Mouse (Mus musculus) CH12.LX (cell line): Measurements from ENCODE around the gene Fam229b. TPM values are rescaled to one million over a fixed set of nuclear protein-coding genes. Genes with fewer than 3 reads are reported as not detected.

Experiments
- DNase-seq: peaks from one replicate; pipeline ENCODE4 v3.0.0-alpha.2; 2013; ENCODE audit errors: extremely low read depth
- H3K27ac ChIP-seq: 2 replicates; pipeline ENCODE4 v1.5.1; 2012; ENCODE audit warnings: low read depth, mild to moderate bottlenecking, control low read depth, moderate library complexity; ENCODE audit not compliant: insufficient read depth
- H3K27me3 ChIP-seq: replicated peaks from 2 replicates; pipeline ENCODE3; 2012; ENCODE audit warnings: inconsistent platforms
- H3K36me3 ChIP-seq, 2 experiments: replicated peaks in 1 of 2; 2 replicates each; pipeline versions ENCODE3 to v1.6.1; 2012; ENCODE audit warnings: inconsistent platforms in 1 of 2, low read length in 1 of 2, mild to moderate bottlenecking in 1 of 2, mixed read lengths in 1 of 2, moderate library complexity in 1 of 2; ENCODE audit not compliant: control insufficient read depth in 1 of 2, insufficient read depth in 1 of 2
- H3K4me1 ChIP-seq, 2 experiments: 2 replicates each; pipeline ENCODE4 v1.6.1; 2012; ENCODE audit warnings: inconsistent platforms in 1 of 2, moderate library complexity in 1 of 2; ENCODE audit not compliant: insufficient read depth in 2 of 2, control insufficient read depth in 1 of 2
- H3K4me2 ChIP-seq: 2 replicates; pipeline ENCODE4 v1.6.1; 2012; ENCODE audit warnings: low read depth, mild to moderate bottlenecking, control low read depth; ENCODE audit not compliant: poor library complexity, insufficient read depth, severe bottlenecking
- H3K4me3 ChIP-seq, 3 experiments: fragments of 150-350 bp in 1 of 3; sonication (generic) in 1 of 3; replicated peaks in 1 of 3; 2 replicates each; pipeline versions ENCODE3 to v1.5.1; 2011 to 2012; ENCODE audit warnings: low read depth in 2 of 3, low read length in 2 of 3, mild to moderate bottlenecking in 2 of 3, moderate library complexity in 2 of 3, control low read depth in 1 of 3, improper control_type of control experiment in 1 of 3, inconsistent platforms in 1 of 3, mixed read lengths in 1 of 3; ENCODE audit not compliant: poor library complexity in 1 of 3
- H3K79me2 ChIP-seq: replicated peaks from 2 replicates; pipeline ENCODE4 v1.6.1; 2012; ENCODE audit warnings: mild to moderate bottlenecking, moderate library complexity; ENCODE audit not compliant: control insufficient read depth, poor library complexity, insufficient read depth, severe bottlenecking; ENCODE audit errors: extremely low read depth
- H3K9ac ChIP-seq: 2 replicates; pipeline ENCODE4 v1.6.1; 2012; ENCODE audit warnings: low read depth, mild to moderate bottlenecking, control low read depth, moderate library complexity; ENCODE audit not compliant: insufficient read depth
- H3K9me3 ChIP-seq: replicated peaks from 2 replicates; pipeline ENCODE3; 2012; ENCODE audit warnings: low read length, inconsistent platforms, mixed read lengths
- E2F4 ChIP-seq: IDR thresholded peaks from 2 replicates; pipeline ENCODE4 v1.6.1; 2011; ENCODE audit warnings: low read depth, low read length, improper control_type of control experiment; ENCODE audit not compliant: insufficient replicate concordance
- ETS1 ChIP-seq: conservative IDR thresholded peaks from 2 replicates; pipeline ENCODE4 v1.6.1; 2012; ENCODE audit warnings: low read depth, mild to moderate bottlenecking, inconsistent platforms, low read length, improper control_type of control experiment, moderate library complexity
- GABPA ChIP-seq: IDR thresholded peaks from 2 replicates; pipeline ENCODE4 v1.6.1; 2012; ENCODE audit warnings: low read depth, low read length, improper control_type of control experiment, inconsistent platforms; ENCODE audit not compliant: insufficient replicate concordance
- JUN ChIP-seq: IDR thresholded peaks from 2 replicates; pipeline ENCODE4 v1.6.1; 2011; ENCODE audit warnings: low read depth, mild to moderate bottlenecking, low read length, improper control_type of control experiment, moderate library complexity; ENCODE audit not compliant: insufficient read depth
- KAT2A ChIP-seq: IDR thresholded peaks from 2 replicates; pipeline ENCODE4 v1.6.1; 2012; ENCODE audit warnings: low read length, improper control_type of control experiment, inconsistent platforms; ENCODE audit not compliant: insufficient replicate concordance
- MAFK ChIP-seq: IDR thresholded peaks from 2 replicates; pipeline ENCODE4 v1.6.1; 2011; ENCODE audit warnings: low read length, improper control_type of control experiment; ENCODE audit not compliant: insufficient replicate concordance
- MAZ ChIP-seq: IDR thresholded peaks from 2 replicates; pipeline ENCODE4 v1.6.1; 2012; ENCODE audit warnings: low read depth, mild to moderate bottlenecking, inconsistent platforms, low read length, improper control_type of control experiment, moderate library complexity
- MEF2A ChIP-seq: IDR thresholded peaks from 2 replicates; pipeline ENCODE4 v1.6.1; 2014; ENCODE audit warnings: low read depth, mild to moderate bottlenecking, inconsistent platforms, low read length, improper control_type of control experiment, borderline replicate concordance
- NELFE ChIP-seq: IDR thresholded peaks from 2 replicates; pipeline ENCODE4 v1.6.1; 2011; ENCODE audit warnings: low read depth, low read length, improper control_type of control experiment
- NRF1 ChIP-seq: IDR thresholded peaks from 2 replicates; pipeline ENCODE4 v1.6.1; 2014; ENCODE audit warnings: low read depth, mild to moderate bottlenecking, inconsistent platforms, low read length, improper control_type of control experiment, moderate library complexity
- PAX5 ChIP-seq: IDR thresholded peaks from 2 replicates; pipeline ENCODE4 v1.6.1; 2012; ENCODE audit warnings: low read length, inconsistent platforms, mixed read lengths
- POLR2A ChIP-seq: IDR thresholded peaks from 2 replicates; pipeline ENCODE4 v1.6.1; 2011; ENCODE audit warnings: low read depth, mild to moderate bottlenecking, improper control_type of control experiment, low read length
- POLR2AphosphoS2 ChIP-seq: IDR thresholded peaks from 2 replicates; pipeline ENCODE4 v1.6.1; 2011; ENCODE audit warnings: low read depth, low read length, improper control_type of control experiment
- RAD21 ChIP-seq: IDR thresholded peaks from 2 replicates; pipeline ENCODE4 v1.6.1; 2011; ENCODE audit warnings: low read depth, mild to moderate bottlenecking, low read length, improper control_type of control experiment, moderate library complexity
- RCOR1 ChIP-seq: conservative IDR thresholded peaks from 2 replicates; pipeline ENCODE4 v1.6.1; 2012; ENCODE audit warnings: low read depth, mild to moderate bottlenecking, inconsistent platforms, low read length, improper control_type of control experiment
- SIN3A ChIP-seq: IDR thresholded peaks from 2 replicates; pipeline ENCODE4 v1.6.1; 2012; ENCODE audit warnings: low read length, improper control_type of control experiment, inconsistent platforms
- SMC3 ChIP-seq: IDR thresholded peaks from 2 replicates; pipeline ENCODE4 v1.6.1; 2011; ENCODE audit warnings: low read depth, low read length, improper control_type of control experiment
- TCF12 ChIP-seq: IDR thresholded peaks from 2 replicates; pipeline ENCODE4 v1.6.1; 2014; ENCODE audit warnings: low read depth, mild to moderate bottlenecking, inconsistent platforms, low read length, improper control_type of control experiment
- USF1 ChIP-seq: IDR thresholded peaks from 2 replicates; pipeline ENCODE4 v1.6.1; 2014; ENCODE audit warnings: low read depth, mild to moderate bottlenecking, inconsistent platforms, low read length, improper control_type of control experiment
- ZC3H11A ChIP-seq: IDR thresholded peaks from 2 replicates; pipeline ENCODE4 v1.6.1; 2012; ENCODE audit warnings: low read depth, mild to moderate bottlenecking, inconsistent platforms, low read length, improper control_type of control experiment
- ZKSCAN1 ChIP-seq: IDR thresholded peaks from 2 replicates; pipeline ENCODE4 v1.6.1; 2012; ENCODE audit warnings: low read depth, inconsistent platforms, low read length, improper control_type of control experiment, borderline replicate concordance
- ZMIZ1 ChIP-seq: IDR thresholded peaks from 2 replicates; pipeline ENCODE4 v1.6.1; 2012; ENCODE audit warnings: low read depth, mild to moderate bottlenecking, inconsistent platforms, low read length, improper control_type of control experiment
- dilution Hi-C: fragments of 300-500 bp; cut with MboI; formaldehyde crosslinking; loops from 2 replicates; pipeline ENCODE4 v1.14.3; 2020; ENCODE audit warnings: low sequenced_read_pairs; ENCODE audit not compliant: extremely low pct_unique_long_range_greater_than_20kb, extremely low pct_ligation_motif_present
- in situ Hi-C: fragments of 300-500 bp; cut with MboI; formaldehyde crosslinking; loops from 3 replicates; pipeline ENCODE4 v1.14.3; 2019; ENCODE audit warnings: low sequenced_read_pairs, low pct_ligation_motif_present, low pct_unique_long_range_greater_than_20kb, mixed read lengths
- polyA plus RNA-seq: library from polyadenylated mRNA; unstranded; fragments of >175 nt; gene quantifications from 2 replicates; pipeline ENCODE4 v1.2.1, GENCODE M21; 2012; ENCODE audit warnings: low read depth; ENCODE audit not compliant: insufficient read length
- total RNA-seq, 2 experiments: library from RNA; depleted of rRNA; stranded (reverse); fragments of 300-350 nt in 1 of 2; fragments of >200 nt in 1 of 2; gene quantifications; 2 replicates each; pipeline ENCODE4 v1.2.3; 2012 to 2014

Fam229b gene
- total and polyA plus RNA-seq, 3 experiments = 6.9 to 17.3 (median 11.2) TPM

DNA sequence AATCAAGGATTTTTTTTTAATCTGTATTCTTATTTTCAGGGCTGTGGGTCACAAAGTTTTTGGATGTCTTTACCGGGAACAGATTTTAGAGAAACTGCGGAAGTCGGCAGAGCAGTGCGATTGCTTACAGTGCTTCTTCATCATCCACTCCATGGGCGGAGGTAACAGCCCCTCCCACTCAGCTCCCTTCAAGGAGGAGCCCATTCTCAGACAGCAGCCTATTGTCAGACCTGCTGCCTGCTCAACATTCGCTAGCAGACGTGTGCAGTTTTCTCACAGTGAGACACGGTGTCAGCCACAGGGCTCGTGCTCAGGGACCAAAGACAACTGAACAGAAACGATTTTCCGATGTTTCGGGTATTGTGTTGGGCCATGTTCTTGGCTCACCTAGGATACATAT is 8.5 kb upstream of the Fam229b start:
- dilution Hi-C loops = no loop called here
- H3K36me3 ChIP-seq = peaks cover 43 to 88% of the 10 kb centered on the region in 2 experiments
- H3K4me2 ChIP-seq = no peak overlapping the region
- H3K4me3 ChIP-seq = no peak overlapping the region
- no peaks in the 10 kb centered on the region for H3K79me2 ChIP-seq
- no peaks in the 10 kb centered on the region for H3K27me3 ChIP-seq
- H3K9ac ChIP-seq = no peak overlapping the region
- no peaks in the 10 kb centered on the region for H3K4me1 ChIP-seq
- TF ChIP-seq RCOR1 (no peak), NELFE (no peak), MEF2A (no peak), GABPA (no peak), SIN3A (no peak), SMC3 (no peak), TCF12 (no peak), KAT2A (no peak), RAD21 (no peak), MAZ (no peak), POLR2AphosphoS2 (no peak), E2F4 (no peak), JUN (no peak), PAX5 (no peak), ZC3H11A (no peak), MAFK (no peak), NRF1 (no peak), USF1 (no peak), ETS1 (no peak), ZKSCAN1 (no peak)
- no peaks in the 10 kb centered on the region for H3K9me3 ChIP-seq
- no peak for DNase-seq
- no peak overlapping the region for H3K27ac ChIP-seq
- in situ Hi-C loops = no loop called here

DNA sequence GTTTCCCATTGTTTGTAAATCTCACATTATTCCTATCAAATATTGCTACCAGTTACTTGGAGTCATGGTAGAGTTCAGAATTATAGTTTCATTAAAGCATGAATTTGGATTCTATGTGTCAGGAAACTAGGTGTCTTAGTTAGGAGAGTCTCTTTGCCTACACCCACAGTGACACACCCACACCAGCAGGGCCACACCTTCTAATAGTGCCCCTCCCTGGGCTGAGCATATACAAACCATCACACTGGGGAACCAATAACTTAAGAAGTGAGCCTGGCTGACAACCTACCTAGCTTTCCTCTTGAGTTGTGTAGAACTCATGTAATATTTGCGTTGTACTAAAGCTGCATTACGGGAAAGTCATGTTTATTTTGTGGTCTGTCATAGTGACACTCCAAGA is 7.7 kb upstream of the Fam229b start:
- Histone ChIP-seq H3K9me3 (no peaks in the 10 kb centered on the region), H3K9ac (no peak overlapping the region), H3K36me3 (peaks cover 42 to 88% of the 10 kb centered on the region in 2 experiments), H3K27me3 (no peaks in the 10 kb centered on the region), H3K4me1 (no peaks in the 10 kb centered on the region), H3K4me3 (no peak overlapping the region), H3K79me2 (no peaks in the 10 kb centered on the region), H3K27ac (no peak overlapping the region), H3K4me2 (no peak overlapping the region)
- dilution Hi-C loops (no loop called here), in situ Hi-C loops (no loop called here)
- no peak for DNase-seq
- no peak for TF ChIP-seq ZMIZ1
- no peak for TF ChIP-seq POLR2A
- no peak for TF ChIP-seq ETS1
- TF ChIP-seq NELFE = no peak
